In genomic region chr13:48658588-48659253, GRCm38 (mm10) we compare ENCODE assay signal across 9 mouse cellular contexts. TPM values are rescaled to one million over a fixed set of nuclear protein-coding genes. Genes with fewer than 3 reads are reported as not detected.
DNase-seq lines count a peak whose midpoint lies in the region; ATAC-seq lines count a peak whose summit lies in the region.
"Had no signal": no experiment of that assay in that cellular context is flagged by ENCODE, and none has a peak within 500 bp of the region (broad histone marks: within the 10 kb centered on the region; RNA-seq: fewer than 3 reads in every experiment).

No protein-coding gene starts in this region.

- H3K9me3 ChIP-seq in heart, embryonic 14.5 days (ENCODE audit: control insufficient read depth, low read length) = no peaks in the 10 kb centered on the region
- no peaks in the 10 kb centered on the region for H3K9me3 ChIP-seq in liver, embryonic 13.5 days (replicated peaks)

- H3K4me1 ChIP-seq in brown adipose tissue, adult 24 weeks (ENCODE audit: control insufficient read depth, insufficient read depth, insufficient read length, low read length) = peaks cover 4% of the 10 kb centered on the region
- peaks cover 3 to 32% of the 10 kb centered on the region in 2 experiments for H3K4me1 ChIP-seq in heart, embryonic 14.5 days (ENCODE audit: control insufficient read depth in 2 of 2, insufficient read depth in 2 of 2, low read length in 2 of 2)
- peaks cover 7% of the 10 kb centered on the region; the same call in 1 of the 2 replicates for H3K4me1 ChIP-seq in liver, embryonic 13.5 days (replicated peaks)

- H3K4me3 ChIP-seq in brown adipose tissue, adult 24 weeks (ENCODE audit: insufficient read depth, low read depth, low read length) = peak overlapping the region; percentile 31
- peak overlapping the region in 1 of 2 experiments; percentile 18; a peak in 2 of 4 replicates for H3K4me3 ChIP-seq in heart, embryonic 14.5 days (ENCODE audit: control insufficient read depth in 1 of 2, insufficient read depth in 1 of 2, low read depth in 1 of 2, low read length in 2 of 2)
- H3K4me3 ChIP-seq in liver, embryonic 13.5 days (replicated peaks) = no peak overlapping the region

- peak overlapping the region; percentile 55 for H3K4me2 ChIP-seq in heart, embryonic 14.5 days (ENCODE audit: low read length)
- peak overlapping the region; percentile 30; the same call in 1 of the 2 replicates for H3K4me2 ChIP-seq in liver, embryonic 13.5 days

- 1% methylated on average over 33 of the region's 33 CpGs for WGBS in heart, embryonic 14.5 days
- WGBS in liver, embryonic 13.5 days (ENCODE audit: insufficient replicate concordance) = 2% methylated on average over 33 of the region's 33 CpGs

- no peak overlapping the region for H3K27ac ChIP-seq in brown adipose tissue, adult 24 weeks (replicated peaks; ENCODE audit: low read depth, low read length)
- H3K27ac ChIP-seq in heart, embryonic 14.5 days (replicated peaks in 1 of 2; ENCODE audit: control insufficient read depth in 1 of 2, insufficient read depth in 1 of 2, low read depth in 2 of 2, low read length in 2 of 2) = no peak overlapping the region
- no peak overlapping the region for H3K27ac ChIP-seq in liver, embryonic 13.5 days

- H3K9ac ChIP-seq in heart, embryonic 14.5 days (ENCODE audit: low read length) = no peak overlapping the region
- H3K9ac ChIP-seq in liver, embryonic 13.5 days = no peak overlapping the region

- peak; percentile 48 for DNase-seq in kidney, adult 18-20 months
- DNase-seq in kidney, postnatal 36 days = no peak
- no peak for DNase-seq in liver, embryonic 13.5 days
- no peak for DNase-seq in left cerebral cortex, adult 8-10 months (ENCODE audit: low spot score in 2 of 2)
- DNase-seq in left cerebral cortex, adult 11 months (ENCODE audit: low spot score) = no peak

- no peaks in the 10 kb centered on the region for H3K36me3 ChIP-seq in heart, embryonic 14.5 days (ENCODE audit: control insufficient read depth, insufficient read depth, low read length)
- H3K36me3 ChIP-seq in liver, embryonic 13.5 days = no peaks in the 10 kb centered on the region
- H3K36me3 ChIP-seq: G1E had no signal

- no peak for ATAC-seq in heart, embryonic 14.5 days (ENCODE audit: insufficient number of reproducible peaks, insufficient read depth, low FRiP score, low read depth)
- no peak for ATAC-seq in liver, embryonic 13.5 days (ENCODE audit: low read depth)
- ATAC-seq in monocyte, adult 5-6 weeks (replicated peaks; ENCODE audit: insufficient number of reproducible peaks, low FRiP score, low TSS enrichment, poor library complexity, severe bottlenecking) = no peak

- H3K27me3 ChIP-seq in heart, embryonic 14.5 days (ENCODE audit: control insufficient read depth, insufficient read depth, low read length) = peaks cover 85% of the 10 kb centered on the region
- peaks cover 99% of the 10 kb centered on the region for H3K27me3 ChIP-seq in liver, embryonic 13.5 days

RNA-seq across cellular contexts. Expression of gene Barx1, which starts 4.1 kb away (rescaled TPM):
- polyA plus RNA-seq in brown adipose tissue, adult 24 weeks (2012; ENCODE audit: insufficient read depth, insufficient read length, missing spikeins) = not detected in 2 replicates
- polyA plus RNA-seq in heart, embryonic 14.5 days (2014; fragmentation: Nextera tagmentation; extraction: Ambion mirVana) = 0.57 TPM in 1 of 2 replicates, not detected in the other
- 1.1 and 1.2 TPM in 2 replicates for polyA plus RNA-seq in liver, embryonic 13.5 days (2015; fragmentation: Nextera tagmentation; extraction: Ambion mirVana)
- not detected in 3 replicates for total RNA-seq in monocyte, adult 5-6 weeks (2017)
- not detected for total RNA-seq in left cerebral cortex, adult 8-10 months (2022)
- total RNA-seq: G1E had no signal
- polyA plus RNA-seq: G1E had no signal

RNA-seq across cellular contexts. Expression of gene Ptpdc1, which starts 33.3 kb away (rescaled TPM):
- polyA plus RNA-seq in brown adipose tissue, adult 24 weeks (2012; ENCODE audit: insufficient read depth, insufficient read length, missing spikeins) = 2.4 and 3.1 TPM in 2 replicates
- 7.1 and 8.6 TPM in 2 replicates for polyA plus RNA-seq in heart, embryonic 14.5 days (2014; fragmentation: Nextera tagmentation; extraction: Ambion mirVana)
- 0.53 TPM in 2 replicates for polyA plus RNA-seq in liver, embryonic 13.5 days (2015; fragmentation: Nextera tagmentation; extraction: Ambion mirVana)
- total RNA-seq in monocyte, adult 5-6 weeks (2017) = 1.3 to 2.7 TPM (median 1.5 TPM) in 3 replicates
- total RNA-seq in left cerebral cortex, adult 8-10 months (2022) = 10 to 100 TPM; 24.3 to 26.9 (median 25.6) TPM
- polyA plus RNA-seq: G1E had no signal
